Mouse (Mus musculus) limb, embryonic 11.5 days (tissue): Measurements from ENCODE around the gene Wipi2. TPM values are rescaled to one million over a fixed set of nuclear protein-coding genes. Genes with fewer than 3 reads are reported as not detected.

Source experiments
- ATAC-seq: fragments of 200-750 bp; cut with Nextera tagmentation; 2 replicates; pipeline ENCODE4 v1.8.0; 2017; ENCODE audit warnings: low read depth; ENCODE audit not compliant: insufficient number of reproducible peaks, low FRiP score, low TSS enrichment
- DNase-seq: peaks from one replicate; pipeline ENCODE4 v3.0.0-alpha.2; 2015; ENCODE audit warnings: low spot score
- H3K27ac ChIP-seq: fragments of 300-500 bp; sonication (generic); replicated peaks from 2 replicates; pipeline ENCODE4 v1.5.1; 2014; ENCODE audit warnings: low read depth, mild to moderate bottlenecking, low read length
- H3K27me3 ChIP-seq: fragments of 300-500 bp; sonication (generic); 2 replicates; pipeline ENCODE4 v1.6.1; 2014; ENCODE audit warnings: mild to moderate bottlenecking, low read length, mixed read lengths; ENCODE audit not compliant: control insufficient read depth, insufficient read depth
- H3K36me3 ChIP-seq: fragments of 300-500 bp; sonication (generic); 2 replicates; pipeline ENCODE4 v1.6.1; 2014; ENCODE audit warnings: mild to moderate bottlenecking, low read length, moderate library complexity, mixed read lengths; ENCODE audit not compliant: control insufficient read depth, insufficient read depth
- H3K4me1 ChIP-seq: fragments of 300-500 bp; sonication (generic); 2 replicates; pipeline ENCODE4 v1.6.1; 2014; ENCODE audit warnings: low read length, mixed read lengths; ENCODE audit not compliant: control insufficient read depth, insufficient read depth
- H3K4me2 ChIP-seq: fragments of 300-500 bp; sonication (generic); 2 replicates; pipeline ENCODE4 v1.6.1; 2014; ENCODE audit warnings: low read depth, mild to moderate bottlenecking, moderate library complexity; ENCODE audit not compliant: severe bottlenecking
- H3K4me3 ChIP-seq: fragments of 300-500 bp; sonication (generic); 2 replicates; pipeline ENCODE4 v1.5.1; 2014; ENCODE audit warnings: low read depth, low read length
- H3K9ac ChIP-seq: fragments of 300-500 bp; sonication (generic); 2 replicates; pipeline ENCODE4 v1.6.1; 2014; ENCODE audit warnings: mild to moderate bottlenecking, low read length
- H3K9me3 ChIP-seq: fragments of 300-500 bp; sonication (generic); 2 replicates; pipeline ENCODE4 v1.6.1; 2016; ENCODE audit warnings: low read length; ENCODE audit not compliant: control insufficient read depth
- WGBS: fragments of 180-500 bp; shearing (Covaris S2); extraction: QIAGEN DNeasy Blood & Tissue Kit; methylation state at CpG from one replicate; pipeline ENCODE4 v1.1.7; 2014; 5-methylcytosine and 5-hydroxymethylcytosine counted together
- polyA plus RNA-seq: library from polyadenylated mRNA; unstranded; fragments of >200 nt; fragmentation: Nextera tagmentation; extraction: Ambion mirVana; gene quantifications from 2 replicates; pipeline ENCODE4 v1.2.1, GENCODE M21; 2014

Gene Wipi2
- polyA plus RNA-seq, result 62.4 and 64.4 TPM in 2 replicates

- Histone ChIP-seq H3K4me1 (peaks cover 8% of the 10 kb centered on the region), H3K36me3 (no peaks in the 10 kb centered on the region), H3K4me3 (peak within 1 kb of the TSS; percentile 78), H3K9me3 (no peaks in the 10 kb centered on the region; the same call in 1 of the 2 replicates), H3K27ac (no peak within 1 kb of the TSS), H3K4me2 (peak within 1 kb of the TSS; percentile 77), H3K27me3 (no peaks in the 10 kb centered on the region), H3K9ac (peak within 1 kb of the TSS; percentile 88)
- WGBS, result 86% methylated on average over 2 of the region's 2 CpGs
- no peak for ATAC-seq
- DNase-seq, result no peak
Measured at GRCm38 (mm10) chr5:142627398-142627797, at the start of gene Wipi2. Gene Wipi2 (plus strand): TSS chr5:142627698.

DNA sequence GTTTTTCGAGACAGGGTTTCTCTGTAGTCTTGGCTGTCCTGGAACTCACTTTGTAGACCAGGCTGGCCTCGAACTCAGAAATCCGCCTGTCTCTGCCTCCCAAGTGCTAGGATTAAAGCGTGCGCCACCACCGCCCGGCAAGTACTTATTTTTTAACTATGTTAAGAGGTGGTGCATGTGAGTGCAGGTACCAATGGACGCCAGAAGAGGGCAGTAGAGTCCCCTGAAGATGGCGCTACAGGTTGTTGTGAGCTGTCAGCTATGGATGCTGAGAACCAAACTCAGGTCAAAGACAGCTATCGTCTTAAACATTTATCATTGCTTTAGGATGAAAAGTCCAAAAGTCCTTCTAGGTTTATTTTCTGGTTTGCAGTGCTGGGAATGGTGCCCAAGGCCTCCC is 49.3 kb upstream of the Wipi2 start:
- ATAC-seq, result no peak
- 87% methylated on average over 10 of the region's 10 CpGs for WGBS
- H3K4me3 ChIP-seq, result no peak overlapping the region
- H3K4me1 ChIP-seq, result no peaks in the 10 kb centered on the region
- H3K4me2 ChIP-seq, result no peak overlapping the region
- H3K9me3 ChIP-seq, result peaks cover 5% of the 10 kb centered on the region; the same call in 1 of the 2 replicates
- H3K27ac ChIP-seq, result no peak overlapping the region
- no peaks in the 10 kb centered on the region for H3K36me3 ChIP-seq
- no peak for DNase-seq
- H3K9ac ChIP-seq, result no peak overlapping the region
- no peaks in the 10 kb centered on the region for H3K27me3 ChIP-seq

- Histone ChIP-seq H3K9me3 (peaks cover 5% of the 10 kb centered on the region; the same call in 1 of the 2 replicates), H3K27me3 (no peaks in the 10 kb centered on the region), H3K9ac (no peak overlapping the region), H3K27ac (no peak overlapping the region), H3K4me1 (no peaks in the 10 kb centered on the region), H3K36me3 (no peaks in the 10 kb centered on the region), H3K4me3 (no peak overlapping the region), H3K4me2 (no peak overlapping the region)
- DNase-seq (peak; percentile 80), ATAC-seq (peak; percentile 3; the same call in 1 of the 2 replicates)
- WGBS, result 12% methylated on average over 5 of the region's 5 CpGs
Measured at GRCm38 (mm10) chr5:142581517-142581916, 46.0 kb upstream of the Wipi2 start.

DNA sequence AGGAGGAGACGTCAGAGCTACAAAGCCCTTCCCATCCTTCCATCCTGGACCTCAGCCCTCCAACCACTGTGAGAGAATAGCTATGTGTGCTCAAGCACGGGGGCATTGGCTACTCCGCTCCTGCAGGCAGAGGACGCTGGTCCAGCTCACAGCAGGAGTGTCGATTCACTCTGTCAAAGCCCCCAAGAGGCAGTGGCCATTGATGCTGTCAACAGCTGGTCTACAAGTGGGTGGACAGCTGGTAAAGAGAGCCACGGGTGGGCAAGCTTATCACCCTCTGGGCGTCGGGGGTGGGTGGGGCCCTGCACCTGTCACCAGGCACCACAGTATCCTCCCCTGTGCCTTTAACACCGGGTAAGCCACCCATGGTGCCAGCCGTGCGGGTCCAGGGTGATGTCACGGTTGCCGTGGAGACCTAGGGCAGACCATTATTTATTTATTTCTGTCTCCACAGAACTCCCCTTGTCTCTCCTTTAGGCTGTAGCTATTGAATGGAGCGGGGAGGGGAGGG is 43.8 kb upstream of the Wipi2 start:
- Histone ChIP-seq H3K4me2 (no peak overlapping the region), H3K36me3 (no peaks in the 10 kb centered on the region), H3K4me3 (no peak overlapping the region), H3K9me3 (no peaks in the 10 kb centered on the region; the same call in 1 of the 2 replicates), H3K9ac (no peak overlapping the region), H3K27ac (no peak overlapping the region), H3K4me1 (no peaks in the 10 kb centered on the region), H3K27me3 (no peaks in the 10 kb centered on the region)
- DNase-seq, result no peak
- ATAC-seq, result no peak
- 71% methylated on average over 14 of the region's 14 CpGs for WGBS

DNA sequence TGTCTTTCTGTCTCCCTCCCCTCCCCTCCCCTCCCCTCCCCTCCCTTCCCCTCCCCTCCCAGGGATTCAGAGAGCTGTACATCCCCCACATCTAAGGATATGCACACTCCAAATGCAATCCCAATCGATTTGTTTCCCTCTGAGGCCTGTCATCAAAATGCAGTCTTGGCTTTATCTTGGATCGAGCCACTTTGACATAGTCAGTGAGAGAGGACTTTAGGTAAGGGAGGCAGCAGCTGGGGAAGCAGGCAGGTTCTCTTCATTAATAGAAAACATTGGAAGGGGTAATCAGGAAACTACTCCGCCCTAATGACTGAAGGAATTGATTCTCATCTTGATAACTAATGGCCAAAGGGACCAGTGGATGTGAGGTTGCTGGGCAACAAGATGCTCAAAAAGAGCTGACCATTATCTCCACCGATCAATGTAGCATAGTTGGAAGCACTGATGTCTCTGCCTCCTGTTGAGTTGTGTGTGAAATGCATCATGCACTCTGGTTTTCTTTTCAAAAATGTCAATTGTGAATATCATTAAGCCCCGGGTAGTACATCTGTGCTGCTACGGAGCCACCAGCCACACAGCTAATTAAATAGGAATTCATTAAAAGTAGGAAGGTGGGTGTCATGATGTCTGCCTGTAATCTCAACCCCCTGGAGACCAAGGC is 36.4 kb upstream of the Wipi2 start:
- H3K36me3 ChIP-seq, result no peaks in the 10 kb centered on the region
- no peak overlapping the region for H3K4me3 ChIP-seq
- no peaks in the 10 kb centered on the region for H3K9me3 ChIP-seq
- 81% methylated on average over 6 of the region's 6 CpGs for WGBS
- ATAC-seq, result no peak
- no peak overlapping the region for H3K4me2 ChIP-seq
- no peak overlapping the region for H3K9ac ChIP-seq
- H3K27me3 ChIP-seq, result no peaks in the 10 kb centered on the region
- no peak overlapping the region for H3K27ac ChIP-seq
- no peak for DNase-seq
- H3K4me1 ChIP-seq, result no peaks in the 10 kb centered on the region

- Histone ChIP-seq H3K4me1 (no peaks in the 10 kb centered on the region), H3K27me3 (no peaks in the 10 kb centered on the region), H3K9me3 (no peaks in the 10 kb centered on the region), H3K4me3 (no peak overlapping the region), H3K4me2 (no peak overlapping the region), H3K9ac (no peak overlapping the region), H3K27ac (no peak overlapping the region), H3K36me3 (no peaks in the 10 kb centered on the region)
- DNase-seq (no peak), ATAC-seq (no peak)
- WGBS, result 77% methylated on average over 3 of the region's 3 CpGs
Measured at GRCm38 (mm10) chr5:142595698-142596097, 31.8 kb upstream of the Wipi2 start.

DNA sequence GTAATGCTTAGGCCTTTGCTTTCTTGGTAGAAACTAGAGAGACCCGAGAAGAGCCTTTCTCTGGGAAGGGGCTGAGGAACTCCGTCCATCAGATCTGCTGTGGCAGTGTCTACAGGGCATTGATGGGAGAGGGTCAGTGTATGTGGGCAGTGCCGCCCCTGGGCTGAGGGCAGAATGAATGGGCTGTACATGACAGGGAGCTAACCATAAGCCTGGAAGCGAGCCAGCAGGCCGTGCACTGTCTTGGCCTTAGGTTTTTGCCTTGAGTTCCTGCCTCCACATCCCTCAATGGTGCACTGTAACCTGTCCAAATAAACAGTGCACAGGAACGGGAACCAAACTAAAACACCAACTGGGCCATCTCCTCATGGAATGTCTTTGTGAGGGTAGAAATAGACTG is 30.8 kb upstream of the Wipi2 start:
- ATAC-seq (no peak), DNase-seq (no peak)
- Histone ChIP-seq H3K4me1 (no peaks in the 10 kb centered on the region), H3K9me3 (no peaks in the 10 kb centered on the region), H3K27ac (no peak overlapping the region), H3K9ac (no peak overlapping the region), H3K4me2 (no peak overlapping the region), H3K36me3 (no peaks in the 10 kb centered on the region), H3K4me3 (no peak overlapping the region), H3K27me3 (no peaks in the 10 kb centered on the region)
- 88% methylated on average over 6 of the region's 6 CpGs for WGBS

- ATAC-seq (no peak), DNase-seq (no peak)
- H3K36me3 ChIP-seq, result no peaks in the 10 kb centered on the region
- no peak overlapping the region for H3K4me2 ChIP-seq
- H3K27ac ChIP-seq, result no peak overlapping the region
- no peaks in the 10 kb centered on the region for H3K9me3 ChIP-seq
- no peak overlapping the region for H3K4me3 ChIP-seq
- 61% methylated on average over 6 of the region's 6 CpGs for WGBS
- H3K27me3 ChIP-seq, result no peaks in the 10 kb centered on the region
- no peak overlapping the region for H3K9ac ChIP-seq
- no peaks in the 10 kb centered on the region for H3K4me1 ChIP-seq
Measured at GRCm38 (mm10) chr5:142597648-142598390, 29.7 kb upstream of the Wipi2 start.
